Mouse (Mus musculus) liver, postnatal 0 days (tissue): ENCODE results near the gene Gm10778. TPM values are rescaled to one million over a fixed set of nuclear protein-coding genes. Genes with fewer than 3 reads are reported as not detected.
"Not testable (repeated sequence)": the region's sequence is repeated elsewhere in the genome, so short reads cannot be mapped to it uniquely, and the experiment has no call there.

Experiments
- ATAC-seq: fragments of 200-750 bp; cut with Nextera tagmentation; 2 replicates; pipeline ENCODE4 v1.8.0; 2017; ENCODE audit warnings: mild to moderate bottlenecking, moderate library complexity
- DNase-seq: peaks from one replicate; pipeline ENCODE4 v3.0.0-alpha.2; 2016
- H3K27ac ChIP-seq: fragments of 300-500 bp; sonication (generic); 2 replicates; pipeline ENCODE4 v1.5.1; 2014; ENCODE audit warnings: antibody characterized with exemption, moderate library complexity, mild to moderate bottlenecking, low read depth
- H3K27me3 ChIP-seq: fragments of 300-500 bp; sonication (generic); 2 replicates; pipeline ENCODE4 v1.6.1; 2014; ENCODE audit warnings: low read length, control low read depth, mixed read lengths; ENCODE audit not compliant: insufficient read depth
- H3K36me3 ChIP-seq: fragments of 300-500 bp; sonication (generic); replicated peaks from 2 replicates; pipeline ENCODE4 v1.6.1; 2014; ENCODE audit warnings: mild to moderate bottlenecking, control low read depth, low read length, moderate library complexity, mixed read lengths; ENCODE audit not compliant: insufficient read depth
- H3K4me1 ChIP-seq: fragments of 300-500 bp; sonication (generic); 2 replicates; pipeline ENCODE4 v1.6.1; 2014; ENCODE audit warnings: antibody characterized with exemption, mild to moderate bottlenecking, control low read depth; ENCODE audit not compliant: insufficient read depth
- H3K4me2 ChIP-seq: fragments of 300-500 bp; sonication (generic); 2 replicates; pipeline ENCODE4 v1.6.1; 2014; ENCODE audit warnings: low read depth, mild to moderate bottlenecking, low read length, moderate library complexity, mixed read lengths
- H3K4me3 ChIP-seq: fragments of 300-500 bp; sonication (generic); 2 replicates; pipeline ENCODE4 v1.5.1; 2014; ENCODE audit warnings: low read depth, low read length
- H3K9ac ChIP-seq: fragments of 300-500 bp; sonication (generic); replicated peaks from 2 replicates; pipeline ENCODE4 v1.6.1; 2014; ENCODE audit warnings: mild to moderate bottlenecking, moderate library complexity
- H3K9me3 ChIP-seq: fragments of 300-500 bp; sonication (generic); 2 replicates; pipeline ENCODE4 v1.6.1; 2016; ENCODE audit warnings: mild to moderate bottlenecking, control low read depth, low read length, mixed read lengths
- CTCF ChIP-seq: sonication (generic); IDR thresholded peaks from 2 replicates; pipeline ENCODE4 v1.5.1; 2016; ENCODE audit warnings: antibody characterized with exemption, low read depth
- EP300 ChIP-seq: IDR thresholded peaks from 2 replicates; pipeline ENCODE4 v1.6.1; 2016; ENCODE audit warnings: antibody characterized with exemption, low read depth, mild to moderate bottlenecking
- WGBS: fragments of 180-500 bp; shearing (Covaris S2); extraction: QIAGEN DNeasy Blood & Tissue Kit; methylation state at CpG from one replicate; pipeline ENCODE4 v1.1.7; 2014; ENCODE audit not compliant: insufficient replicate concordance; 5-methylcytosine and 5-hydroxymethylcytosine counted together
- polyA plus RNA-seq: library from polyadenylated mRNA; unstranded; fragments of >200 nt; fragmentation: Nextera tagmentation; extraction: Ambion mirVana; gene quantifications from 2 replicates; pipeline ENCODE4 v1.2.1, GENCODE M21; 2015

The Gm10778 gene
- polyA plus RNA-seq, 1 experiment from 2014 or later: 1.1 TPM

DNA sequence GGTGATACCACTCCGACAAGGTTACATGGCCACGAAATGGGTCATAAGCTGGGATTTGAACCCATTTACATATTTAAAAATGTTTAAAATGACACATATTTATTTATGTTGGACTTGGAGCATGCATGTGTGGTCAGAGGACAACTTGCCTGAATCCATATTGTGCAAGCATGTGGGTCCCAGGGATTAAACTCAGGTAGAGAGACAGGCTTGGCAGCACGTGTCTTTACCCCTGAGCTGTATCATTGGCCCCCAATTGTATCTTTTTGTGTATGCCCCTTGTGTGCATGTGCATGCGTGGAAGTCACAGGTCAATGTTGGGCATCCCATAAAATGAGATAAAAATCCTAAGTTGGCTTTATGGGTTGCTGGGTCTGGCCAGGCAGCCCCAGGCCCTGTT, 3.5 kb upstream of the Gm10778 start:
- no peaks in the 10 kb centered on the region for H3K27me3 ChIP-seq
- H3K9ac ChIP-seq: no peak overlapping the region
- H3K4me2 ChIP-seq: no peak overlapping the region
- no peak overlapping the region for H3K4me3 ChIP-seq
- no peaks in the 10 kb centered on the region for H3K36me3 ChIP-seq
- H3K27ac ChIP-seq: no peak overlapping the region
- TF ChIP-seq EP300 (no peak), CTCF (no peak)
- H3K4me1 ChIP-seq: peaks cover 23% of the 10 kb centered on the region
- no peaks in the 10 kb centered on the region for H3K9me3 ChIP-seq
- ATAC-seq (no peak), DNase-seq (no peak)
- WGBS: 79% methylated on average over 4 of the region's 4 CpGs

DNA sequence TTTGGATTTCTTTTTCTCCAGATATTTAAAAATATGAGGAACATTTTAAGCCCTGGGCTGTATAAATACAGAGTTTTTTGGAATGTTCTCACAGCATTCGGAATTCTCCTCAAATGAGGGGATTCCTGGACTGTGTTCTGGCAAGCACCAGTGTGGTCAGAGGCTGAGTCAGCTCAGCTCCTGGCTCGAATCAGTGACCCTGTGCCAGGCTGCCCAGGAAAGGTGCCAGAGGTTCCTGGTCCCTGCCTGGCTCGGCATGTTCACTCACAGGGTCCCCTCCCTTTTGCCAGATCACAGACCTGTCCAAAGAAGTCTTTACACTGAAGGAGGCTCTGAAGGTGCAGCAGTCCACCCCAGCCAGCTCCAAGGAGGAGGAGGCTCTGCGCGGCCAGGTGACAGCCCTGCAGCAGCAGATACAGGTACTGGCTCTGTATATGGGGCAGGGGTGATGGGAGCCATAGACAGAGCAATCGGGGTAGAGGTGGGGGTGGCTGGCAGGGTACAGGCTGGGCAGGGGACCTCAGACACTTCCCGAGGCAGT, 2.8 kb upstream of the Gm10778 start:
- TF ChIP-seq CTCF (no peak), EP300 (no peak)
- Histone ChIP-seq H3K4me2 (no peak overlapping the region), H3K27me3 (no peaks in the 10 kb centered on the region), H3K9ac (no peak overlapping the region), H3K4me1 (peaks cover 24% of the 10 kb centered on the region), H3K9me3 (no peaks in the 10 kb centered on the region), H3K27ac (no peak overlapping the region), H3K36me3 (no peaks in the 10 kb centered on the region), H3K4me3 (no peak overlapping the region)
- DNase-seq (peak; percentile 8), ATAC-seq (no peak)
- 78% methylated on average over 7 of the region's 7 CpGs for WGBS

GRCm38 (mm10) chr10:81655178-81655577, 6.3 kb downstream of the Gm10778 start:
- no peak overlapping the region for H3K27ac ChIP-seq
- no peak overlapping the region for H3K9ac ChIP-seq
- H3K27me3 ChIP-seq: no peaks in the 10 kb centered on the region
- H3K4me1 ChIP-seq: peaks cover 3% of the 10 kb centered on the region; the same call in 1 of the 2 replicates
- 91% methylated on average over 10 of the region's 10 CpGs for WGBS
- peak; percentile 9 for DNase-seq
- H3K4me3 ChIP-seq: no peak overlapping the region
- H3K9me3 ChIP-seq: peaks cover 38% of the 10 kb centered on the region
- H3K4me2 ChIP-seq: no peak overlapping the region
- TF ChIP-seq CTCF (no peak), EP300 (no peak)
- H3K36me3 ChIP-seq: peaks cover 6% of the 10 kb centered on the region; the same call in 1 of the 2 replicates
- no peak for ATAC-seq

DNA sequence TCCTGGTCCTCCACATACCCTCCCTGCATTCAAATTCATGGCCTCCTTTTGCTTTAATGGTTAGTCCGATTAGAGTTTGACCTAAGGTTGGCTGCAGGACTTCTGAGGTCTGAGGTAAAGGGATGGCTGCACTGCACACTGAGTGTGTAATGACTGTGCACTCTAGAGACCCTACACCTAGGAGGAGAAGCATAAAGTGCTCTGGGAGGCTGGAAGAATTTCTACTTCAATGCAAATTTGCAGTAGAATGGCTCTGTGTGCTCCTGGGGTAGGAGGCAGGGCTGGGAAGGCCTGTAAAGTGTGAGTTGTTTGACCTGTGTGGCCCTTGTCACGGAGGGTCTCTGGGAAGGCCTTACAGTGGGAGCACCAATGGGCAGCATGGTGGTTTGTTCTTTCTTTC, 7.3 kb downstream of the Gm10778 start:
- H3K9me3 ChIP-seq: peaks cover 38% of the 10 kb centered on the region
- H3K27ac ChIP-seq: no peak overlapping the region
- no peak overlapping the region for H3K4me3 ChIP-seq
- H3K4me2 ChIP-seq: no peak overlapping the region
- peaks cover 6% of the 10 kb centered on the region; the same call in 1 of the 2 replicates for H3K36me3 ChIP-seq
- DNase-seq (no peak), ATAC-seq (no peak)
- WGBS: 97% methylated on average over 2 of the region's 2 CpGs
- TF ChIP-seq CTCF (no peak), EP300 (no peak)
- no peaks in the 10 kb centered on the region for H3K4me1 ChIP-seq
- no peak overlapping the region for H3K9ac ChIP-seq
- no peaks in the 10 kb centered on the region for H3K27me3 ChIP-seq

DNA sequence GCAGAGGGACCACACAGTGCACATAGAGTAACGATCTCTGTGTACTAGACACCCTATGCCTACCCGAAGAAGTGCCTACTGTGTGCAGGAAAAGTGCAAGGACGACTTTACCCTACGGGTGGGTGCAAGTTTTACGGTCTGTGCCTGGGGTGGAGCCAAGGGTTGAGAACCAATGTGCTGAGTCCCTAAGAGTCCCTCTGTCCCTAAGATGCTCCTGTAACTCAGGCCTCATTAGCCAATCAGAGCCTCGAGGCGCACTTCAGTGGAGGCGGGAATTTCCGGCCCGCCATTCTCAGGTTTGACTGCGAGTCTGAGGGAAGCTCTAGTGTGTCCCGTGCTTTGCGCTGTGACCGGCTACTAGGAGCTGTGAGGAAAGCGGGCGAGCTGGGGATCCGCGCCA, 38.3 kb downstream of the Gm10778 start:
- not testable (repeated sequence) for DNase-seq, ATAC-seq

DNA sequence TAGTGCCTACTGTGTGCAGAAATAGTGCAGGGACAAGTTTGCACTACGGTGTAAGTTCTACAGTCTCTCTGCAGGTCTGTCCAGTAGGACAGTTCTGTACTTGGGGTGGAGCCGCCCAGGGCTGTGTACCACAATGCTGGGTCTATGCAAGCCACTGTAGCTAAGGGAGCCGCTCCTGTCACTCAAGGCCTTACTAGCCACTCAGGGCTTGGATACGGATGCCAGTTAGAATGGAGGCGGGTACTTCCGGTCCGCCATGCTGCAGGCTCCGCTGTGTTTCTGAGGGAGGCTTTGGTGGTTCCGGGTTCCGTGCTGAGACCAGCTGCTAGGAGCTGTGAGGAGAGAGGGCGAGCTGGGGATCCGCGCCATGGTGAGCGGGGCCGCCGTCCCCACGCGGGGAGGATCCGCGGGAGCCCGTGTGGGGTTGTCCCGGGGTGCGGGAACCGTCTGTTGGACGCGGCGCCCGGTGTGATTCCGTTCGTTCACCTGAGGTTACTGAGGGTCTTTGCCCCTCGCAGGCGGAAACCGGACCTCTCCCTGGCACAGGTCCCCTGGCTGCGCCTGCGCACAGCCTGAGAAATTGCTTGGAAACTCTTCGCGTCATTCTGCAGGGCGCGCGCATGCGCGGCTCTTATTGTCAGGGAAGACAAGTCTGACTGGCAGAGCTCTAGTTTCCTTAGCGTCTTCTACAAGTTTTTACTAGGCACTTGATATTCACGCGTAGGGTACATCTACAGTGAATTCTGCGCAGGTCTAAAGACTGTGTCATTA, 55.9 kb downstream of the Gm10778 start, which contains the start of gene Zfp433:
Zfp433 (plus strand) TSS at position 295 of the 771 bp plus-strand sequence.
- H3K4me2 ChIP-seq, H3K4me3 ChIP-seq, H3K27ac ChIP-seq, H3K9ac ChIP-seq, H3K9me3 ChIP-seq, H3K4me1 ChIP-seq, DNase-seq, H3K36me3 ChIP-seq, H3K27me3 ChIP-seq: not testable (repeated sequence)
- no CpG with 5 or more reads among the region's 46 CpGs for WGBS
- peak; percentile 99 for ATAC-seq

More for the DNA sequence above, 38.3 kb downstream of the Gm10778 start:
- not testable (repeated sequence) for H3K9me3 ChIP-seq, H3K4me3 ChIP-seq, H3K36me3 ChIP-seq, H3K4me2 ChIP-seq, H3K27ac ChIP-seq, H3K4me1 ChIP-seq, H3K9ac ChIP-seq, H3K27me3 ChIP-seq
- WGBS: no CpG with 5 or more reads among the region's 18 CpGs

Other genes with a start within 250 kb of the Gm10778 start
- gene Nfic, start 193.4 kb upstream of the Gm10778 start, polyA plus RNA-seq: 19.6 and 21.1 TPM in 2 replicates
- gene Celf5, start 166.3 kb upstream of the Gm10778 start, polyA plus RNA-seq: not detected in 2 replicates
- gene Ncln, start 152.7 kb upstream of the Gm10778 start, polyA plus RNA-seq: 29.2 and 30.6 TPM in 2 replicates
- 6.3 and 7.4 TPM in 2 replicates for gene S1pr4, start 148.9 kb upstream of the Gm10778 start, polyA plus RNA-seq
- gene Gna15, start 124.8 kb upstream of the Gm10778 start, polyA plus RNA-seq: 4.0 and 4.4 TPM in 2 replicates
- 18.3 and 19.2 TPM in 2 replicates for gene Gna11, start 103.9 kb upstream of the Gm10778 start, polyA plus RNA-seq
- 256 and 266 TPM in 2 replicates for gene Aes, start 89.6 kb upstream of the Gm10778 start, polyA plus RNA-seq
- gene Tle2, start 74.5 kb upstream of the Gm10778 start, polyA plus RNA-seq: 1.2 and 2.2 TPM in 2 replicates
- 2.9 and 3.0 TPM in 2 replicates for gene Tle6, start 48.0 kb upstream of the Gm10778 start, polyA plus RNA-seq
- gene BC025920, start 42.8 kb upstream of the Gm10778 start, polyA plus RNA-seq: 0.13 TPM in 2 replicates
- gene Sirt6, start 21.3 kb upstream of the Gm10778 start, polyA plus RNA-seq: 4.5 and 6.1 TPM in 2 replicates
- gene Ankrd24, start 20.5 kb upstream of the Gm10778 start, polyA plus RNA-seq: 1.8 and 2.1 TPM in 2 replicates
- 3.1 and 4.5 TPM in 2 replicates for gene Zfp433, start 55.8 kb downstream of the Gm10778 start, polyA plus RNA-seq
- 0.51 and 0.54 TPM in 2 replicates for gene Gm3055, start 122.1 kb downstream of the Gm10778 start, polyA plus RNA-seq
- 0.55 and 0.73 TPM in 2 replicates for gene Gm4767, start 163.1 kb downstream of the Gm10778 start, polyA plus RNA-seq
- 1.6 and 2.0 TPM in 2 replicates for gene Gm32687, start 214.9 kb downstream of the Gm10778 start, polyA plus RNA-seq